Comparison of ENCODE assay signal across 14 mouse cellular contexts in genomic region chr5:139317751-139318504, GRCm38 (mm10). TPM values are rescaled to one million over a fixed set of nuclear protein-coding genes. Genes with fewer than 3 reads are reported as not detected.
DNase-seq lines count a peak whose midpoint lies in the region; ATAC-seq and TF ChIP-seq lines count a peak whose summit lies in the region.
"Had no signal": no experiment of that assay in that cellular context is flagged by ENCODE, and none has a peak within 500 bp of the region (broad histone marks: within the 10 kb centered on the region; RNA-seq: fewer than 3 reads in every experiment).

No protein-coding gene starts in this region.

- peak; percentile 16 for DNase-seq in forebrain, postnatal 0 days
- no peak for DNase-seq in forebrain, embryonic 11.5 days (ENCODE audit: low spot score)
- peak; percentile 68 for DNase-seq in right cerebral cortex, adult 18-20 months
- no peak for DNase-seq in right cerebral cortex, postnatal 25 days
- DNase-seq in left cerebral cortex, postnatal 14 days (ENCODE audit: low spot score in 2 of 2) = peak; percentile 76 to 82
- DNase-seq in telencephalon, adult 2 months (ENCODE audit: low read depth, low spot score) = peak; percentile 53
- DNase-seq in lung, postnatal 4 days = no peak
- DNase-seq in thymus, postnatal 0 days (ENCODE audit: low spot score) = no peak
- DNase-seq: heart, postnatal 4 days; thymus, adult 2 months had no signal

- 65% methylated on average over 21 of the region's 21 CpGs for WGBS in forebrain, postnatal 0 days
- 65% methylated on average over 21 of the region's 21 CpGs for WGBS in forebrain, embryonic 11.5 days

- H3K36me3 ChIP-seq in forebrain, postnatal 0 days (ENCODE audit: insufficient read depth) = no peaks in the 10 kb centered on the region; the same call in 1 of the 2 replicates
- no peaks in the 10 kb centered on the region for H3K36me3 ChIP-seq in forebrain, embryonic 11.5 days (ENCODE audit: control insufficient read depth, insufficient read depth, low read length)
- H3K36me3 ChIP-seq: limb, embryonic 10.5 days; neural tube, embryonic 13.5 days had no signal

- H3K4me2 ChIP-seq in forebrain, postnatal 0 days (ENCODE audit: low read depth) = no peak overlapping the region
- no peak overlapping the region for H3K4me2 ChIP-seq in forebrain, embryonic 11.5 days (ENCODE audit: low read depth, low read length, severe bottlenecking)
- H3K4me2 ChIP-seq: neural tube, embryonic 13.5 days had no signal

- no peaks in the 10 kb centered on the region for H3K27me3 ChIP-seq in forebrain, postnatal 0 days (ENCODE audit: insufficient read depth, low read length)
- no peaks in the 10 kb centered on the region; the same call in 1 of the 2 replicates for H3K27me3 ChIP-seq in forebrain, embryonic 11.5 days (ENCODE audit: control insufficient read depth, insufficient read depth, low read length)
- H3K27me3 ChIP-seq: neural tube, embryonic 13.5 days had no signal

- no peak overlapping the region for H3K4me3 ChIP-seq in forebrain, postnatal 0 days (ENCODE audit: low read depth, low read length)
- no peak overlapping the region for H3K4me3 ChIP-seq in forebrain, embryonic 11.5 days (ENCODE audit: low read depth, low read length)
- H3K4me3 ChIP-seq: limb, embryonic 10.5 days; neural tube, embryonic 13.5 days had no signal

- ATAC-seq in forebrain, postnatal 0 days = peak; percentile 69; the same call in 1 of the 2 replicates
- no peak for ATAC-seq in forebrain, embryonic 11.5 days (replicated peaks; ENCODE audit: low FRiP score)

- H3K9ac ChIP-seq in forebrain, postnatal 0 days = no peak overlapping the region
- no peak overlapping the region for H3K9ac ChIP-seq in forebrain, embryonic 11.5 days (ENCODE audit: low read length)
- H3K9ac ChIP-seq: neural tube, embryonic 13.5 days had no signal

- TF ChIP-seq CTCF in forebrain, postnatal 0 days (IDR thresholded peaks at IDR 0.05; ENCODE audit: low read depth) = no peak

- H3K9me3 ChIP-seq in forebrain, postnatal 0 days (ENCODE audit: low read length) = no peaks in the 10 kb centered on the region
- no peaks in the 10 kb centered on the region for H3K9me3 ChIP-seq in forebrain, embryonic 11.5 days (ENCODE audit: control insufficient read depth, low read length)
- H3K9me3 ChIP-seq: limb, embryonic 10.5 days; neural tube, embryonic 13.5 days had no signal

- intact Hi-C loops in left cerebral cortex, postnatal 14 days (cut with DNase I) = no loop called here

- 0 out of 2 replicates have a peak, but pooled peaks cover 1% of the 10 kb centered on the region for H3K4me1 ChIP-seq in forebrain, postnatal 0 days (ENCODE audit: insufficient read depth)
- H3K4me1 ChIP-seq in forebrain, embryonic 11.5 days (replicated peaks; ENCODE audit: control insufficient read depth, insufficient read depth, low read length) = no peaks in the 10 kb centered on the region

- H3K27ac ChIP-seq in forebrain, postnatal 0 days (ENCODE audit: low read depth, low read length) = no peak overlapping the region
- no peak overlapping the region for H3K27ac ChIP-seq in forebrain, embryonic 11.5 days (ENCODE audit: low read depth, low read length)
- H3K27ac ChIP-seq: limb, embryonic 10.5 days; macrophage; neural tube, embryonic 13.5 days had no signal

RNA-seq across cellular contexts. Expression of gene Adap1, which starts 7.5 kb away (rescaled TPM):
- total RNA-seq in forebrain, postnatal 0 days (2014; rRNA removed) = 188 and 200 TPM in 2 replicates
- 114 and 128 TPM in 2 replicates for polyA plus RNA-seq in forebrain, postnatal 0 days (2015; fragmentation: Nextera tagmentation; extraction: Ambion mirVana)
- polyA plus RNA-seq in forebrain, embryonic 11.5 days (2014; fragmentation: Nextera tagmentation; extraction: Ambion mirVana) = 1.9 and 2.0 TPM in 2 replicates
- total RNA-seq in left cerebral cortex, postnatal 14 days (2021) = 100 to 1,000 TPM; 360 to 394 TPM
- 3.1 TPM in 2 replicates for polyA plus RNA-seq in thymus, postnatal 0 days (2015; fragmentation: Nextera tagmentation; extraction: Ambion mirVana)

RNA-seq across cellular contexts. Expression of gene Cox19, which starts 33.3 kb away (rescaled TPM):
- 108 and 109 TPM in 2 replicates for total RNA-seq in forebrain, postnatal 0 days (2014; rRNA removed)
- 85.7 and 91.1 TPM in 2 replicates for polyA plus RNA-seq in forebrain, postnatal 0 days (2015; fragmentation: Nextera tagmentation; extraction: Ambion mirVana)
- 103 and 130 TPM in 2 replicates for polyA plus RNA-seq in forebrain, embryonic 11.5 days (2014; fragmentation: Nextera tagmentation; extraction: Ambion mirVana)
- total RNA-seq in left cerebral cortex, postnatal 14 days (2021) = 10 to 100 TPM; 79.8 to 82.2 TPM
- polyA plus RNA-seq in thymus, postnatal 0 days (2015; fragmentation: Nextera tagmentation; extraction: Ambion mirVana) = 110 and 112 TPM in 2 replicates

RNA-seq across cellular contexts. Expression of gene Cyp2w1, which starts 34.5 kb away (rescaled TPM):
- not detected in 2 replicates for total RNA-seq in forebrain, postnatal 0 days (2014; rRNA removed)
- polyA plus RNA-seq in forebrain, postnatal 0 days (2015; fragmentation: Nextera tagmentation; extraction: Ambion mirVana) = not detected in 2 replicates
- not detected in 2 replicates for polyA plus RNA-seq in forebrain, embryonic 11.5 days (2014; fragmentation: Nextera tagmentation; extraction: Ambion mirVana)
- not detected for total RNA-seq in left cerebral cortex, postnatal 14 days (2021)
- polyA plus RNA-seq in thymus, postnatal 0 days (2015; fragmentation: Nextera tagmentation; extraction: Ambion mirVana) = not detected in 2 replicates
- total RNA-seq: gastrocnemius, adult 18-20 months; heart, postnatal 4 days had no signal
- polyA plus RNA-seq: limb, embryonic 10.5 days; macrophage; neural tube, embryonic 13.5 days had no signal

RNA-seq across cellular contexts. Expression of gene Gpr146, which starts 59.6 kb away (rescaled TPM):
- 3.2 and 3.3 TPM in 2 replicates for total RNA-seq in forebrain, postnatal 0 days (2014; rRNA removed)
- 2.4 and 2.8 TPM in 2 replicates for polyA plus RNA-seq in forebrain, postnatal 0 days (2015; fragmentation: Nextera tagmentation; extraction: Ambion mirVana)
- polyA plus RNA-seq in forebrain, embryonic 11.5 days (2014; fragmentation: Nextera tagmentation; extraction: Ambion mirVana) = 1.8 and 1.9 TPM in 2 replicates
- total RNA-seq in left cerebral cortex, postnatal 14 days (2021) = 10 to 100 TPM; 11.0 to 11.3 TPM
- polyA plus RNA-seq in thymus, postnatal 0 days (2015; fragmentation: Nextera tagmentation; extraction: Ambion mirVana) = 5.5 and 7.4 TPM in 2 replicates

Comparison
In these comparisons a context has a peak if more than half of its experiments do, and no peak if none do; other contexts are left out.
1. DNase-seq: peak in forebrain, postnatal 0 days (single experiment), right cerebral cortex, adult 18-20 months (single experiment), left cerebral cortex, postnatal 14 days (2 of 2) and telencephalon, adult 2 months (single experiment); none in forebrain, embryonic 11.5 days (single experiment), right cerebral cortex, postnatal 25 days (single experiment), lung, postnatal 4 days (0 of 2) and thymus, postnatal 0 days (single experiment).
2. RNA of gene Adap1, which starts 7.5 kb away (polyA plus RNA-seq): 114 to 128 TPM in forebrain, postnatal 0 days; 3.1 TPM in thymus, postnatal 0 days and 1.9 to 2.0 TPM in forebrain, embryonic 11.5 days; every median in the first group is over 10 times any median in the second.